Mouse (Mus musculus): ENCODE data around the gene Adgrl2.

DNA sequence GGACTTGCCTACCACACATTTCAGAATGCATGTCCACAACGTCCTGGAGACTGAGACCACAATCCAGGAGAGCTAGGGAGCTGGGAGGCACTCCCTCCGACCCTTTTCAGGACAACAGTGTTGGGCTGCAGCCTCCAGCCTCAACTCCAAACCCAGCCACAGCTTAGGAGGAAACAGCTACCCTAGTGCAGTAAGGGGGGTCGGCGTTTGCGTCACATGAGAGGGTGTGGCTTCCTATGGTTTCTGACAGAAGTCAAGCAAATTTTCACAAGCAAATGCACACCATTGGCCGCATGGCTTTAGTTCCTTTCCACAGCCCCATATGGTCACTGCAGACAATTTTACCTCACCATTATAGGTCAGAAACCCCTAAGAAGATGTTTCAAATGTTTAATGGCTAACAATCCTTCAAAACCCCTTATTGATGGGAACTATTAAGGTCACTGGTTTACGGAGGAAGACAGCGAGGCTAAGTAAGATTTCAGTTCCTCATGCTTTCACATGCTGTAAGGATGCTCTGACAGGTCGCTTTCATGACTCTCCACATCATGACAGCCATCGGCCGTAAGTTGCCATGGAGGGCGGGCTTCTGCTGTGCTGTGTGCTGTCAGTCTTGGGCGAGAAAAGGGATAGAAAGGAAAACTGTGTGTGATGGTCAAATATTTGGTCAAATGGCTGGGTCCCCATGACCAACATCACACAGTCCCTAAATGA is 94.8 kb downstream of the Adgrl2 start:
- no peak for TF ChIP-seq POLR2A (IDR thresholded peaks at IDR 0.05; ENCODE audit: extremely low read depth, insufficient read depth, low read length)
- no peak for TF ChIP-seq CTCF (IDR thresholded peaks at IDR 0.05; ENCODE audit: extremely low read depth, insufficient read depth, low read length)

All from cortical plate, adult 2 months (tissue).